Mouse (Mus musculus) lung, adult 2 months (tissue): ENCODE measurements around the gene Gorasp1.

Experiments used
- CTCF ChIP-seq: fragments of 200-500 bp; IDR thresholded peaks from 2 replicates; pipeline ENCODE4 v1.5.1; 2011; ENCODE audit warnings: mild to moderate bottlenecking, low read length, control low read depth; ENCODE audit not compliant: insufficient read depth
- POLR2A ChIP-seq: fragments of 200-500 bp; IDR thresholded peaks from 2 replicates; pipeline ENCODE4 v1.6.1; 2011; ENCODE audit warnings: low read depth, mild to moderate bottlenecking, control low read depth, low read length, borderline replicate concordance; ENCODE audit errors: extremely low read depth

DNA sequence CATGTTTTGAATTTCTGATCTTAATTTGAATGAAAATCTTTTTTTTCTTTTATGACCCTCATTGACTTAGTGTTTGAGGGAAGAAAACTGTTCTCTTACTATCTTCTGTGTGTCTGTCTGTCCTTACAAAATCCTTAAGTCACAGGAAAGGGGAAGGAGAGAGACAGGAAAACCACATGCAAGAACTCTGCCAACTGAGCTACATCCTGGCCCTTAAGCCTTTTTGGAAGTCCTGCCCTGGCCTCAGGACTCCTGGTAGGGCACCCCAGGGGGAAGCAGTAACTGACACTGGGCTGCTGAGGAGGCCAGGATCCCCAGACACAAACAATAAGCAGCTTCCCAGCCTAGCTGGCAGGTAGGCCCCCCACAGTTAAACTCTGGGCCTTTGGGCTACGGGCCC is 6.0 kb upstream of the Gorasp1 start:
- TF ChIP-seq POLR2A, result no peak
- TF ChIP-seq CTCF, result no peak
